Mouse (Mus musculus) cerebellum, adult 8-10 months (tissue): ENCODE results near the gene Timm22.

ENCODE experiments used
- DNase-seq: peaks from one replicate; pipeline ENCODE4 v3.0.0; 2022

The Timm22 gene

DNA sequence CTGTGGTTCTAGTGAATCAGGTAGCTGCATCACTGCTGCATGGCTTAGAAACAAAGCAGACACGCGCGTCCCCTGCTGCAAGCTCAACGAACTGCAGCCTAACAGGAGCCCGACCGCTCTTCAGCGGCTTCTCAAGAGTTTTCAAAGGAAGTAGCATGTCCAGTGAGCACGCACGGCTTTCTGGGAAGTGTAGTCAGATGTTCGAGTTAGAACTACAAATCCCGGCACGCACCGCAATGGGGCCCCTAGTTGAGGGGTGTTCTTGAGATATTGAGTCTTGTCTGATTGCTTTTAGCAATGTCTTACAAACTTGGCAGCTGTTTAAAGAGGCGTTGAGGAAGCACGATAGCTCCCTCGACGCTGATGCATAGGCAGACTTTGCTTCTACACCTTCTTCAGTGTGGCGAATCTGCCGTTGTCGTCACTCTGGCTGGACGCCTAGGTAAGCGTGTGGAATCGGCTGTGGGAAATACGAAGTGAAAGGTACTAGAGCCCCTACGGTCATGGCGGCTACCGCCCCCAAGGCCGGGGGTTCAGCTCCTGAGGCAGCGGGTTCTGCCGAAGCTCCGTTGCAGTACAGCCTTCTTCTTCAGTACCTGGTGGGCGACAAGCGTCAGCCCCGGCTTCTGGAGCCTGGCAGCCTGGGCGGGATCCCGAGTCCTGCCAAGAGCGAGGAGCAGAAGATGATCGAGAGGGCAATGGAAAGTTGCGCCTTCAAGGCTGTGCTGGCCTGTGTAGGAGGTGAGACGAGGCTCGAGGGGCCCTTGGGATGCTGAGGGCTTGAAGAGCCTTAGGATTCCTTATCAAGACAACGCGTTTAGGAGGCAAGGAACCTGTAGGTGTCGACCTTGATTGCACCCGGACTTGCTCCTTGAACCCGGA, at the start of gene Timm22:
Gene Timm22, plus strand, starts transcription at position 251 of the 882 bp plus-strand sequence.
- peak; percentile 99 for DNase-seq

DNA sequence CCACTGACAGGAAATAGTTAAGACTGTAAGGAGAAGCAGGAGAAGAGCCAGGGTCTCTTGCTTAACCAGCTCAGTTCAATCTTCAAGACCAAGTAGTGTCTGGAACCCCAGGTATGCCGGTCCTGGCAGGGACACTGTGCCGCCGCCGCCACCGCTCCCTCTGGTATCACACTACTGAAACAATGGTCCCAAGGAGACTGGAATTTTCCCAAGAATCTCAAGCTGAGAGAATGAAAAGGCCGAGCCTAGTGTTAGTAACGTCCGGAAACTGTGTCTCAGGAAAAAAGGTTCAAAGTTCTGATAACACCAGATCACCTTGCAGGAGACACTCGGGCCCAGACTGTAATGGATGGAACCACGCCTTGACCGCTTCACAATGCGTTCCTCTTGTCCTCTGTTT, 49.3 kb upstream of the Timm22 start:
- DNase-seq, result no peak

DNA sequence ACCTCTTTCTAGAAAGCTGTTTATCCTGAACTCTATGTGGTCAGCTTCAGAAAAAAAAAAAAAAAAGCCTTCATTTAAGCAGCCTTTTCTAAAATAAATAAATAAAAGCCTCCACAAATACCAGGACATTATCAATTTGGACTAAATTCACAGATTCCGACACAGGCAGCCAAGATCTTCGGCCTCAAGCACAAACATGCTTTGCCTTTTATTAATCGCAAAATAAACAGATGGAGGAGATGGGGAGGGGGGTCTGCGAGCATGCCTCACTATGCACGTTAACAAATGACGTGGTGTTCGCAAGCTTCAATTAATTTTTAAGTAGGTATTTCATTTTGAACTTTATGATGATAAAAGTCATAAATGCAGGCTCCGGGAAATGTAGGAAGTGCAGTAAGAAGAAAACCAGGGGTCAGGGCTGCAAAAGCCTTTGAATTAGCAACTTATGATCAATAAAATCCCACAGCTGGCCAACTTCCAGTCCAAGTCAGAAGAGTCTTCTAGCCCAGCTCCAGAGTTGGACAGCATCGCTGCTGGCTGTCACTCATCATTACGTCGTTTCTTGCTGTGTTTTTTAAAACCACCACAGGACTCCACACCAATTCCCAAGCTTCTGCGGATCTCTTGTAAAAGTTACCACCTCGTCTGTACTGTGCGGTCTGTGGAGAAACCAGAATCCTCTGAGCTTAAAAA, 48.0 kb upstream of the Timm22 start:
- no peak for DNase-seq

GRCm38 (mm10) chr11:76360255-76360654, 46.5 kb upstream of the Timm22 start:
- DNase-seq, result no peak

DNA sequence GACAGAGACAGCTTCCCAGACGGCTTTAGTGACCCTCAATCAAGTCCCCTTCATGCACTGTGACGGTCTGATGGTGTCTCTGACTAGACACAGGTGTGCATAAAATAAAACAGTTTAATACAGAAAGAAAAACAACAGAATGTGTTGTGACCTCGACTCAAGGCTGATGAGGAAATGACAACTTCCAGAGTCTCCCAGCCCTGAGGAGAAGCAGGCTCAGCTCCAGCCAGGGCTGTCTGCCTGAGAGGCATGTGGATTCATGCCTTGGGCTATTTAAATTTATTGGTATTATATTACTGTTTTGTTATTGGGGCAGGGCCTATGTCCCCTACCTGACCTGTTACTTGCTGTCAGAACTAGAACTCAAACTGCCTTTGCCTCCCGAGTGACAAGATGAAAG, 45.3 kb upstream of the Timm22 start:
- no peak for DNase-seq

- no peak for DNase-seq
These were observed 43.6 kb upstream of the Timm22 start for GRCm38 (mm10) chr11:76363178-76363577.

DNA sequence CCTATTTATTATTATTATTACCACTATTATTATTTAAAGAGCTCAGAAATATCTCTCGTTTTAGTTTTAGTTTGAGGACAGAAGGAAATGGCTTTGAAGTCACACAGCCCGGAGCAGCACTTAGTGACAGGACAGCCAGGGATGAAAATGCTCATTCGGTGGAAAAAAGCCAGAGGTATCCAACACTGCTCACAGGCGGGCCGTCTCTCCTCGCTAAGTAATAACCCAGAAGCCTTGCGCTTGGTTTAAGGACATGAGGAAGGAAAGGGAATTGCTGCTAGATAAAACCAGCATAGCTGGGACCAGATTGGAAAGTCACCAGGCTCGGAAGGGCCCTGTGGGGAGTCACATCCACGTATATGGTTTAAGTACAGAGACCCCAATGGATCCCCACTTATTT, 43.1 kb upstream of the Timm22 start:
- no peak for DNase-seq

DNA sequence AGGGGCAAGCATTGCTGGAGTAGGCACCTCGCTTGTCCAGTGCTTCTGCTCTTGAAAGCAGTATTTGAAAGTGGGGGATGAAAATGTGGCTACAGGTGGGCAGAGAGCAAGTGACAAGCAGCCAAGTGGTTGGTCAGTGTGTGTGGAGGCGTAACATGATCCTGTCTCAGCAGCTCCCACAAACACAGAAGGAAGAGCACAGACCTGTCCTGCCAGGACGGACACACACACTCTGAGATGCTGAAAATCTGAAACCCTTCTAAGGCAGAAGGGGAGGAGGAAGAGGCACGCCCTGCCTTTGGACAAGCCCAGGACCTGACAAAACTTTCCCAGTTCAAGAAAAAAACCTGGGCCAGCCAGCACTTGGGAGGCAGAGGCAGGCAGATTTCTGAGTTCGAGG, 42.7 kb upstream of the Timm22 start:
- DNase-seq, result no peak

GRCm38 (mm10) chr11:76366720-76367119, 40.0 kb upstream of the Timm22 start:
- no peak for DNase-seq

DNA sequence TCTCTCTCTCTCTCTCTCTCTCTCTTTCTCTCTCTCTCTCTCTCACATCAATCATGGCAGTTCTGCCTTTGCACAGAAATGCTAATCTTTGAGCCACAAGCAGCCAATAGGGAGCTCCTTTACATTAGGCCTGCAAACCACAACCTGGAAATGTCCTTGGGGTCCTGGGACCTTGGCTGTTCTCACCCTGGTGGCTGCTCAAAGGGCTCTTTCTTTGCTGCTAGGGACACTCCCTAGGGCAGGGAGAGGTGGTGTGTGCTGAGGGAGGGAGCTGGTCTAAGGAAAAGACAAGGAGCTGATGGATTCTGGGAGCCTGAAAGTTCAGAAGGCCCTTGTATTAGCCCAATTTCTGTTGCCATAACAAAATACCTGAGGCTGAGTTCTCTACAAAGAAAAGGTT, 36.3 kb upstream of the Timm22 start:
- no peak for DNase-seq

DNA sequence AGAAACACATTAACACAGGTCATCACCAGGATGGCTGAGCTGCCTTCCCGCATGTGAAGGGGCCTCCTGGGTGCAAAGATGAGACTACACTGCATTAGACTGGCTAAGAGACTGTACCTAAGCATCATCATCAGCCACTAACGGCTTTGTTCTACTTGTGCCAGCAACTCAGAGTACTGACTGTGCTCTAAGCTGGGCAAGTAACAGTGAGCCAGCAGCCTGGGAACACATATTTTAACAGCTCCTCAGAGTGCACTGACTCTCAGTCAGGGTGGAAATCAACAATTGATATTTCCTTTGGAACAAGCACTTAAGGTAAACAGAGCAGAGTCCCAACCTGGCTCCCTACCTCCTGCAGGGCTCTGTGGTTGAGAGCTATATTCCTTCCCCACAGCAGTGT, 34.6 kb upstream of the Timm22 start:
- DNase-seq, result no peak

DNA sequence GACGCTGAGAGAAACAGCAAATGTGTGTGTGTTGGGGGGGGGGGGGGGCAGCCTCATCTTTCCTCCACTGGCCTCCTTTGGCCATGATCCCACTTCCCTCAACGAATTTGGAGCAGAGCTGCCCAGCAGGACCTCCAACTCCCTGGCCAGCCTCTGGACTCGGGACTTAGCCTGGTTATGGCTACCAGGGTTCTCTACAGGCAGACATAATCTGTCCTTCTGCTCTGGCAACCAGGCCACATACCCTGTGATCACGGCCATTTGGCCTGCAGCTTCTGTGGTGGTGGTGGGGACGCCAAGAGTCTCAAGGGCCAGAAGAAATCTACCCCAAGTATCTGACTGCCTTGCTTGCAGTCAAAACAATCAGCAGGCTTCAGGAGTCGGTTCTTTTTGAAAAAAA, 34.2 kb upstream of the Timm22 start:
- peak; percentile 46 for DNase-seq

DNA sequence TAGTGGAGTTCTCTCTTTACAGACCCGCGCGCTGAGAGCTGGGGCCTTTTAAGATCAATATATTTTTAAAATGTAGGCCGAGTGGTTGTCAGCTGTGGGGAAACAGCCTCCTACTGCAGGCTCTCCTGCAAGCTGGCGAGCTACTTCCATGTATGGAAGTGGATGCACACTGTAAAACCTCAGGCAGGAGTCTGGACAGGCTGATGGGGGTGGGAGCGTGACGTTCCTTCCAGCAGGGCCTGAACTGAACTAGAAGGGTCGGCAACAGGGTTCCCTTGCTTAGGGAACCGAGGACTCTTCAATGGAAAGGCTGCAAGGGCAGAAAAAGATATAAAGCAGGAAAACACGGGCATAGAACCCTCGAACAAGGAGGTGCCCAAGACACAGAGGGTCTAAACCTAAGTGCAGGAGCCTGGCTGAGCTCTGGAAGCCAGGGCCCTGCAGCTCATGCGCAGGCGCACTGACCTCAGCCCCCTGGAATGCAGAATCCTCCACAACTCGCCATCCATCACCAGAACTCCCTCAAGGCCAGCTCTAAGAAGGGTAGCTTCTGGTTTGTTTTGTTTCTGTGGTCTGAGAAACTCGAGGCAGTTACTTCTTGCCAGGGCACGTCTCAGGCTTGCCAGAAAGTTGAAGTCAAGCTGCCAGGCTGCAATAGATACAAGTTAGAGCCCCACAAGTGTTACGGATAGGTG, 32.1 kb upstream of the Timm22 start:
- no peak for DNase-seq

- no peak for DNase-seq
These were observed 30.3 kb upstream of the Timm22 start for GRCm38 (mm10) chr11:76376425-76376824.

DNA sequence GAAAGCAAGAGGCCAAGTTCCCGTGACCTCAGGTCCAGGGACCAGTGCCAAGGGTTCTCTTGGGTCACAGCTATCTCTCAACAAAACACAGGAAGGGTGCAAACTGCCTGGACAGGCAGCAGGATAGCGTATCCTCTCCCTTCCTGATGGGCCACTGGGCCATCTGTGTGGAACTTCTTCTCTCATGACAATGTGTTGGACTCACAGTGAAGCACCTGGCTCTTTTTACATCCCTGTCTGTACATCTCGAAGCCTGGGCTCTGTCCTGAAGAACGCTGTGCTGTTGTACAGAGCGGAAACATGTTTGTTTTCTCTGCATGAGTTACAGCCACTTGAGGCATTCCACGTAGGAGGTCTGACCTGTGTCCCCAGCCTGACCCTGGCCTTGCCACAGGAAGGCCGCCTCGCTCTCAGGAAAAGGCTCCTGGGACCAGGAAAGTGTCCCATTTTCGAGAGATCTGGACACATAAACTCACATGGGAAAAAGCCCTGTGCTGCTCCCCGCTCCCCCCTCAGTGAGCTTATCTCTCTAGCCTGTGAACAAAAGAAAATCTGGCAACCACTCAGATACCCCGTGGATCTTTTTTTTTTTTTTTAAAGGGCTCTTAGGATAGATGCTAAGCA, 26.7 kb upstream of the Timm22 start:
- no peak for DNase-seq

DNA sequence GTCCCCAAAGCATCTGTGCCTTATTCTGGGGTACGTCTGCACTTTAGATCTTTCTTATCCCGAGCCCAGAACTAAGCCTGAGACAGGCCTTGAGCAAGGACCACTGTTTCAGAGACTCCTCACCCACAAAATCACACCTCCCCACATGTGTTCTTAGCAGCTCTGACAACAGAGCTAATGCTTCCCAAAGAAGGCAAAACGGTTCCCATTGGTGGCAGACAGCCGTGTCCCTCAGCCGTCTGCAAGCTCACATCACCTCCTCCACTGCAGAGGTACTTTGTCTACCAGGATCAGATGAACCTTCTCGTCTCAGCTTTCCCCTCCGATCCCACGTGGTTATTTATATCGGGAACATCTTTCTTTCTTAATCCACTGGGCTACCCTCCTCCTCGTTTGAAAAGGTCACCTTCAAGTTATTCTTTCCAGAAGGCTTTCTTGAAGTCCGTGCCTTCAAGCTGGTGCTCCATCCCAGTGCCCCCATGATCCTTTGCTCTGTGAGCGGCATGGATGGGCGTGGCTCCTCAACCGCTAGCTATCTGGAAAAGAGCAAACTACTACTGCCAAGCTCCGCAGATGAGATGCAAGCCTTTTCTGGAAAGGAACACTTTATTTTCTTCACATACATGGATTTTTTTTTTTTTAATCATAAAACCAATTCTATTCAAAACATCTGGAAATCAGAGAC, 25.4 kb upstream of the Timm22 start:
- DNase-seq, result no peak

DNA sequence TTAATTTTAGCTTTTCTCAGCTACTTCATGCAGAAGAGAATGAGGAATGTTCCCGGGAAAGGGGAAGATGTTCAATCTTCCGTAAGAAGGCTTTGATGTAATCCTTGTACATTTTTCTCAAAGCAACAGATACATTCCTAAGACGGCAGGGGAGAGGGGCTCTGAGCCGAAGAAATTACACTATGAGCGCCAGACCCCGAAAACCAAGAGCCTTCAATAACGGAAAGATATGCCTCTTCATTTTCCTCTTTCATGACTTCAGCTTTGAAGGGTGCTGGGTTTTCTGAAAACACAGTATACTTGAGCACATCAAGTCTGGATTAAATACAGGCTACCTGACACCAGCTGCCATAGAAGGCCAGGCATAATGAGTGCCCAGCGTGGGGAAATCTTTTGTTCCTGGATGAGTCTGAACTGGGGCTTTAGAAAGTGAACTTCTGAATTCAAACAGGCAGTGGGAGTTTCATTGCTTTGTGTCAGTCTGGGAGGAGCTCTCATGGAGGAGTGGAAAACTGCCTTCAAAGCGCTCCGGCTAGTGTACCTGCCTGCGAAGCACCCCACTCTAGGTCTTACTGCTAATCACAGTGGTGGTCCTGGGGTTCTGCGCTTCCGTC, 23.9 kb upstream of the Timm22 start:
- no peak for DNase-seq

GRCm38 (mm10) chr11:76384307-76384706, 22.4 kb upstream of the Timm22 start:
- DNase-seq, result no peak

DNA sequence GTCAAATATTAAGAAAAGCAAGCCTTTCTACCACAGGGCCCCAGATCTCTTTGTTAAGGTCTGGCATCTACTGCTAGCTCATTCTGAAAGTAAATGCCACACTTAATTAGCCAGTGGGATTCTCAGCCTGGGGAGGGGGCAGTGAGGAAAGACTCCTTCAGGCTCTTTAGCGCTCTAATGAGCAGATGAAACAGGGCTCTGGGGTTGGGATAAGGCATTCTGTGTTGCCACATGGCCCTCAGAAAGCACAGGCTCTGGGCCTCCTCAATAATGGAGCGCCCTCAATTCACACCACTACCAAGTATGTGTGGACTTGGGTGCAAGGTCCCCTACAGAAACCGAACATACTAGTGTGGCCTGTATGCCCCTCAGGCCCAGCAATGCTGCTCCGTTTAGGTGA, 21.7 kb upstream of the Timm22 start:
- no peak for DNase-seq

DNA sequence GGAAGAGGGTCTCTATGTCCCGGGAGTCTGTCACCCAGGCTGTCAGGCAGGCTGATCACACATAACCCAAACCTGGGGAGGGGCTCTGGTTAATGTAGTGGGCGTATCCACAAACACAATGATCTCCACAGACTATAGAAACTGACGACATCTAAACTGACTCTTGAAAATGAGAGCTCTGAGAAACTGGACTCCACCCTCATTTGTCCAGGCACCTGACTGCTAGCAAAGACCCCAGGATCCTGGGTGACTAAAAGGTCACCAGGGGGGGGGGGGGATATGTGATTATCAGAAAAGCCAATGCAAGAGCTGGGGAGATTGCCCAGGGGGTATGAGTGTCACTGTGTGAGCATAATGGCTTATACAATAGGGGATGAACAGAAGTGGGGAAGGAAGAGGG, 21.0 kb upstream of the Timm22 start:
- DNase-seq, result no peak

- no peak for DNase-seq
These were observed 19.7 kb upstream of the Timm22 start for GRCm38 (mm10) chr11:76387097-76387496.

- DNase-seq, result no peak
These were observed 18.0 kb upstream of the Timm22 start for GRCm38 (mm10) chr11:76388711-76389110.
